Mouse (Mus musculus): ENCODE data around the gene Copa. TPM values are rescaled to one million over a fixed set of nuclear protein-coding genes. Genes with fewer than 3 reads are reported as not detected.
A peak's percentile ranks its signal among the peaks of the same experiment; 100 is the strongest.

Copa gene
- polyA plus RNA-seq, 1 experiment from 2014 or later, result 190 TPM

GRCm38 (mm10) chr1:172127487-172127886, 45.2 kb downstream of the Copa start:
- peaks cover 21% of the 10 kb centered on the region for H3K4me1 ChIP-seq (replicated peaks)
- WGBS, result 46% methylated on average over 5 of the region's 5 CpGs
- H3K4me3 ChIP-seq (replicated peaks), result peak overlapping the region; percentile 89
- no peaks in the 10 kb centered on the region for H3K9me3 ChIP-seq
- no peaks in the 10 kb centered on the region for H3K27me3 ChIP-seq
- ATAC-seq, result no peak
- H3K36me3 ChIP-seq, result peaks cover 56% of the 10 kb centered on the region
- no peak overlapping the region for H3K27ac ChIP-seq
- H3K4me2 ChIP-seq (replicated peaks), result peak overlapping the region; percentile 66
- H3K9ac ChIP-seq (replicated peaks), result peak overlapping the region; percentile 85

DNA sequence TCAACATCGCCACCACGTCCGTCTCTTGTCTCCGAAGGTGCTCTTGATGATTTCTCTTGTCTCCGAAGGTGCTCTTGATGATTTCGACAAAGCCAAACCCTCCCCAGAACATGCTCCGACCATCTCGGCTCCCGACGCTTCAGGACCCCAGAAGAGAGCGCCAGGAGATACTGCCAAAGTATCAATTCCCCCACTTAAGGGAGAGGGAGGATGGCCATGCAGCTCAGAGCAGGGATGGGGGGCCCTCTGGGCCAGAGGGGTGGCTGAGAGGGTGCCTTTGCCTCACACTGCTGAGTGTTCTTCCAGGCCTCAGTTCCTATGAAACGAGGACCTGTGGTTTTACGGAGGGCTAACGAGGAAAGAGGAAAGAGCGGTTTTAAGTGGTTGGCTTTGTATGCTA, 46.2 kb downstream of the Copa start:
- Histone ChIP-seq H3K27me3 (no peaks in the 10 kb centered on the region), H3K36me3 (peaks cover 53% of the 10 kb centered on the region), H3K4me1 (replicated peaks) (peaks cover 21% of the 10 kb centered on the region), H3K27ac (no peak overlapping the region), H3K9me3 (no peaks in the 10 kb centered on the region), H3K9ac (replicated peaks) (no peak overlapping the region), H3K4me3 (replicated peaks) (no peak overlapping the region), H3K4me2 (replicated peaks) (no peak overlapping the region)
- no peak for ATAC-seq
- WGBS, result 94% methylated on average over 15 of the region's 15 CpGs

- Histone ChIP-seq H3K36me3 (peaks cover 56% of the 10 kb centered on the region), H3K4me3 (replicated peaks) (no peak overlapping the region), H3K9me3 (no peaks in the 10 kb centered on the region), H3K27ac (no peak overlapping the region), H3K4me1 (replicated peaks) (peaks cover 21% of the 10 kb centered on the region), H3K9ac (replicated peaks) (no peak overlapping the region), H3K4me2 (replicated peaks) (no peak overlapping the region), H3K27me3 (no peaks in the 10 kb centered on the region)
- WGBS, result 63% methylated on average over 2 of the region's 2 CpGs
- no peak for ATAC-seq
These were observed 46.8 kb downstream of the Copa start for GRCm38 (mm10) chr1:172129108-172129507.

DNA sequence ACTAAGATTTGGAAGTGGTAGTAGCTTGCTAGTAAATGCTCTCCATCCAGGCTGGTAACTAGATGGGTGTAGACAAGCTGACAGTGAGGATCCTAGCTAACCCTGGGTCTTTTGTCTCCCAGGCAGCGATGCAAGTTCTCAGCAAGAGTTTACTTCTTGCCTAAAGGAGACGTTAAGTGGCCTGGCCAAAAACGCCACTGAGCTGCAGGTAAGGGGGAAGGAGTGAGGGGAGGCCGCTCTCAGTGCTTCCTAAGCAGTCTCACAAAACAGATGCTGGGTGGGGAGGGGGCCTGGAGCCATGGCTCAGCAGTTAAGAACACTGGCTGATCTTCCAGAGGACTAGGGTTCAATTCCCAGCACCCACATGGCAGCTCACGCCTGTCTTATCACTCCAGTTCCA, 47.5 kb downstream of the Copa start:
- no peaks in the 10 kb centered on the region for H3K27me3 ChIP-seq
- H3K9ac ChIP-seq (replicated peaks), result no peak overlapping the region
- peaks cover 21% of the 10 kb centered on the region for H3K4me1 ChIP-seq (replicated peaks)
- H3K4me2 ChIP-seq (replicated peaks), result no peak overlapping the region
- ATAC-seq, result no peak
- H3K27ac ChIP-seq, result no peak overlapping the region
- peaks cover 63% of the 10 kb centered on the region for H3K36me3 ChIP-seq
- no peaks in the 10 kb centered on the region for H3K9me3 ChIP-seq
- 99% methylated on average over 5 of the region's 5 CpGs for WGBS
- H3K4me3 ChIP-seq (replicated peaks), result no peak overlapping the region

DNA sequence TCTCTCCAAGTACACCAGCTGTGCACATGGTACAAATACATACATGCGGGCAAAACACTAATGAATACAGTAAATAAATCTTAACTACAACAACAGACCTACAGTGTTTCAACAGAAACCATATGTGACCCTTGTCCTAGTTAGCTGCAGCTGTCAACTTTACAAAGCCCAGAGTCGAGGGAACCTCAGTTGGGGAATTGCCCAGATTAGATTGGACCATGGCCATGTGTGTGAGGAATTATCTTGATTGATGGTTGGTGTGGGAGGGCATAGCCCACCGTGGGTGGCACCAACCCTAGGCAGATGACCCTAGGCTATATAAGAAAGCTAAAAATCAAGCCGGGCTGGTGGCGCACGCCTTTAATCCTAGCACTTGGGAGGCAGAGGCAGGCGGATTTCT, 50.0 kb downstream of the Copa start:
- peaks cover 11% of the 10 kb centered on the region for H3K4me1 ChIP-seq (replicated peaks)

GRCm38 (mm10) chr1:172133535-172133934, 51.2 kb downstream of the Copa start:
- WGBS, result 90% methylated on average over 7 of the region's 7 CpGs
- H3K27ac ChIP-seq, result no peak overlapping the region

More for the DNA sequence above, 50.0 kb downstream of the Copa start:
- WGBS, result 96% methylated on average over 7 of the region's 7 CpGs
- H3K9ac ChIP-seq (replicated peaks), result no peak overlapping the region
- H3K9me3 ChIP-seq, result no peaks in the 10 kb centered on the region
- H3K27me3 ChIP-seq, result no peaks in the 10 kb centered on the region
- H3K4me3 ChIP-seq (replicated peaks), result no peak overlapping the region
- no peak overlapping the region for H3K4me2 ChIP-seq (replicated peaks)
- H3K27ac ChIP-seq, result no peak overlapping the region
- peaks cover 78% of the 10 kb centered on the region for H3K36me3 ChIP-seq
- ATAC-seq, result no peak

GRCm38 (mm10) chr1:172134072-172134471, 51.7 kb downstream of the Copa start:
- WGBS, result 83% methylated on average over 4 of the region's 4 CpGs
- no peak overlapping the region for H3K4me3 ChIP-seq (replicated peaks)
- H3K9me3 ChIP-seq, result no peaks in the 10 kb centered on the region
- no peak for ATAC-seq
- peaks cover 69% of the 10 kb centered on the region for H3K36me3 ChIP-seq
- H3K4me1 ChIP-seq (replicated peaks), result no peaks in the 10 kb centered on the region
- H3K9ac ChIP-seq (replicated peaks), result no peak overlapping the region
- H3K27ac ChIP-seq, result no peak overlapping the region
- H3K4me2 ChIP-seq (replicated peaks), result no peak overlapping the region
- no peaks in the 10 kb centered on the region for H3K27me3 ChIP-seq

More at GRCm38 (mm10) chr1:172133535-172133934, 51.2 kb downstream of the Copa start:
- Histone ChIP-seq H3K9me3 (no peaks in the 10 kb centered on the region), H3K27me3 (no peaks in the 10 kb centered on the region), H3K9ac (replicated peaks) (no peak overlapping the region), H3K36me3 (peaks cover 75% of the 10 kb centered on the region), H3K4me2 (replicated peaks) (no peak overlapping the region), H3K4me1 (replicated peaks) (no peaks in the 10 kb centered on the region), H3K4me3 (replicated peaks) (no peak overlapping the region)
- ATAC-seq, result no peak

- Histone ChIP-seq H3K4me2 (replicated peaks) (no peak overlapping the region), H3K4me1 (replicated peaks) (no peaks in the 10 kb centered on the region), H3K36me3 (peaks cover 11% of the 10 kb centered on the region), H3K9ac (replicated peaks) (no peak overlapping the region), H3K27me3 (no peaks in the 10 kb centered on the region), H3K27ac (no peak overlapping the region), H3K9me3 (no peaks in the 10 kb centered on the region), H3K4me3 (replicated peaks) (no peak overlapping the region)
- 83% methylated on average over 2 of the region's 2 CpGs for WGBS
- no peak for ATAC-seq
These were observed 57.8 kb downstream of the Copa start for GRCm38 (mm10) chr1:172140160-172140559.

- Histone ChIP-seq H3K9ac (replicated peaks) (no peak overlapping the region), H3K27ac (no peak overlapping the region), H3K4me1 (replicated peaks) (no peaks in the 10 kb centered on the region), H3K36me3 (peaks cover 7% of the 10 kb centered on the region), H3K9me3 (no peaks in the 10 kb centered on the region), H3K27me3 (no peaks in the 10 kb centered on the region), H3K4me2 (replicated peaks) (no peak overlapping the region), H3K4me3 (replicated peaks) (no peak overlapping the region)
- ATAC-seq, result no peak
- 96% methylated on average over 1 of the region's 1 CpGs for WGBS
These were observed 58.5 kb downstream of the Copa start for GRCm38 (mm10) chr1:172140825-172141224.

GRCm38 (mm10) chr1:172141529-172141928, 59.2 kb downstream of the Copa start:
- Histone ChIP-seq H3K4me1 (replicated peaks) (no peaks in the 10 kb centered on the region), H3K9ac (replicated peaks) (no peak overlapping the region), H3K27ac (no peak overlapping the region), H3K36me3 (peaks cover under 1% of the 10 kb centered on the region; the same call in 1 of the 2 replicates), H3K4me3 (replicated peaks) (no peak overlapping the region), H3K4me2 (replicated peaks) (no peak overlapping the region), H3K27me3 (no peaks in the 10 kb centered on the region), H3K9me3 (no peaks in the 10 kb centered on the region)
- ATAC-seq, result no peak
- 86% methylated on average over 3 of the region's 3 CpGs for WGBS

- Histone ChIP-seq H3K27ac (no peak overlapping the region), H3K4me3 (replicated peaks) (no peak overlapping the region), H3K36me3 (no peaks in the 10 kb centered on the region), H3K9ac (replicated peaks) (no peak overlapping the region), H3K4me1 (replicated peaks) (peaks cover 4% of the 10 kb centered on the region), H3K4me2 (replicated peaks) (no peak overlapping the region), H3K9me3 (no peaks in the 10 kb centered on the region), H3K27me3 (no peaks in the 10 kb centered on the region)
- WGBS, result 38% methylated on average over 1 of the region's 1 CpGs
- ATAC-seq, result no peak
These were observed 61.2 kb downstream of the Copa start for GRCm38 (mm10) chr1:172143570-172143969.

DNA sequence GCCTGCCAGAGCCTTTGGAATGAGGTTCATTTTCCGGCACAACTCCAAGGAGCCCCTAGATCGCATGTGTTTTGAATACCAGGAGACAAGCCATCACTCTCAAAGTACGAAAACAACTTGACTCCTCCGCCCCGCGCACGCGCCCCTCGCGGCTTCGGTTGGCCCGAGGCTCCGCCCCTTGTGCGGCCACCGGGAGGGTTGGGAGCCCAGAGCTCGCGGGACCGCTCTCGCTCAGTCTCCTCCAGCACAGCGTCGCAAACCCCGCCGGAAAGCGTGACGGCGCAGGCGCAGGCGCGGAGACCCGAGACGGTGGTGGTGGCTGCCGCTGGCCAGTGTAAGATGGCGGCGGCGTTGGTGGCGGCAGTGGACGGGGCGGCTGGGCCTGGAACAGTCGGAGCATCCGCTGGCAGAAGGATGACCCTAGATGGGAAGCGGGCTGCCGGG, 65.5 kb downstream of the Copa start, which contains the start of gene Dcaf8:
Dcaf8 (plus strand) TSS at position 250 of the 444 bp plus-strand sequence.
- H3K9me3 ChIP-seq, result no peaks in the 10 kb centered on the region
- peak within 1 kb of the TSS; percentile 77 for H3K4me2 ChIP-seq (replicated peaks)
- H3K36me3 ChIP-seq, result peaks cover 20% of the 10 kb centered on the region
- peaks cover 32% of the 10 kb centered on the region for H3K4me1 ChIP-seq (replicated peaks)
- ATAC-seq, result peak; percentile 100
- peak within 1 kb of the TSS; percentile 98 for H3K9ac ChIP-seq (replicated peaks)
- H3K27ac ChIP-seq, result peak within 1 kb of the TSS; percentile 93
- peak within 1 kb of the TSS; percentile 98 for H3K4me3 ChIP-seq (replicated peaks)
- WGBS, result 0% methylated on average over 42 of the region's 42 CpGs
- no peaks in the 10 kb centered on the region for H3K27me3 ChIP-seq

Measured in midbrain, embryonic 13.5 days (tissue).